Mouse (Mus musculus): ENCODE measurements around the gene Zfp790. TPM values are rescaled to one million over a fixed set of nuclear protein-coding genes. Genes with fewer than 3 reads are reported as not detected.

Zfp790 gene
- polyA plus RNA-seq (2012; rRNA removed) = 3.4 and 3.5 TPM in 2 replicates

DNA sequence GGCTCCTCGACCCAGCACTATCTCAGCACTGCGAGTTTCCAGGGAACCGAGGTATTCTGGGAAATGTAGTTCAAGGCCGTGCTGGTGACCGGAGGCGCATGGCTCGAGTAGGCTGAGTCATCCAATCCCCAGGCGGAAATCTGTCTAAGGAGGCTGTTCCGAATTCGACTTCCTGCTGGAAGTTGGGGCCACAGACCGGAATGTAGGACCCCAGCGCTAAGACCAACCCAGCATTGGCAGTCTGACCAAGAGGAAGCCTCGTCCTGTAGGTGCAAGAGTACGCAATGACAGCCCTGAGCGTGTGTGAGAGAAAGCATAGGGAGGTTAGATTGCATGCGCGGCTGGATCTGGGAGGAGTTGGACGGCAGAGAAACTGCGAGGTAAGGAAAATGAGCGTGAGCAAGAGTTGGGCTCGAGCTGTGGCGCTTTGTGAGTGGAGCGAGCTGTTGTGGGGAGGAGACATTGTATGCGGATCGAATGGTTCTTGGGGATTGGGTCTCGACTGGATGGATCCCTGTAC is at the start of gene Zfp790:
Zfp790 (plus strand) TSS at position 205 of the 520 bp plus-strand sequence.
- H3K27ac ChIP-seq (ENCODE audit: control insufficient read depth, insufficient read depth, low read length) = peak within 1 kb of the TSS; percentile 23; the same call in 1 of the 2 replicates
- peak within 1 kb of the TSS; percentile 97 for H3K4me3 ChIP-seq (ENCODE audit: control insufficient read depth, insufficient read depth, low read length)
- no peaks in the 10 kb centered on the region for H3K27me3 ChIP-seq (ENCODE audit: control insufficient read depth, insufficient read depth, low read length)
- H3K4me1 ChIP-seq (replicated peaks; ENCODE audit: control insufficient read depth, insufficient read depth, low read length) = peaks cover 14% of the 10 kb centered on the region
- DNase-seq = peak; percentile 83
- TF ChIP-seq CTCF (IDR thresholded peaks at IDR 0.05; ENCODE audit: borderline replicate concordance, control insufficient read depth, extremely low read depth, insufficient read depth, low read length, poor library complexity) (no peak), POLR2A (IDR thresholded peaks at IDR 0.05; ENCODE audit: control insufficient read depth, extremely low read depth, insufficient read depth, low read length, poor library complexity) (no peak)
- no peaks in the 10 kb centered on the region for H3K36me3 ChIP-seq (ENCODE audit: control insufficient read depth, insufficient read depth, low read length)
- WGBS = under 1% methylated on average over 26 of the region's 26 CpGs

- no peak for TF ChIP-seq CTCF (IDR thresholded peaks at IDR 0.05; ENCODE audit: borderline replicate concordance, control insufficient read depth, extremely low read depth, insufficient read depth, low read length, poor library complexity)
- TF ChIP-seq POLR2A (IDR thresholded peaks at IDR 0.05; ENCODE audit: control insufficient read depth, extremely low read depth, insufficient read depth, low read length, poor library complexity) = 0 out of 2 replicates have a peak, but pooled peaks have one; percentile 40
Measured at GRCm38 (mm10) chr7:29767058-29767686, 48.7 kb upstream of the Zfp790 start.

GRCm38 (mm10) chr7:29768090-29768900 is 47.6 kb upstream of the Zfp790 start, which contains the start of gene Zfp84:
Gene Zfp84, plus strand, starts transcription at chr7:29768552.
- H3K36me3 ChIP-seq (ENCODE audit: control insufficient read depth, insufficient read depth, low read length) = peaks cover 12% of the 10 kb centered on the region
- TF ChIP-seq CTCF (IDR thresholded peaks at IDR 0.05; ENCODE audit: borderline replicate concordance, control insufficient read depth, extremely low read depth, insufficient read depth, low read length, poor library complexity) (0 out of 2 replicates have a peak, but pooled peaks have one; percentile 40), POLR2A (IDR thresholded peaks at IDR 0.05; ENCODE audit: control insufficient read depth, extremely low read depth, insufficient read depth, low read length, poor library complexity) (no peak)
- peak within 1 kb of the TSS; percentile 81 for H3K4me3 ChIP-seq (ENCODE audit: control insufficient read depth, insufficient read depth, low read length)
- no peaks in the 10 kb centered on the region for H3K27me3 ChIP-seq (ENCODE audit: control insufficient read depth, insufficient read depth, low read length)
- peak; percentile 90 for DNase-seq
- WGBS = under 1% methylated on average over 32 of the region's 32 CpGs
- H3K4me1 ChIP-seq (replicated peaks; ENCODE audit: control insufficient read depth, insufficient read depth, low read length) = peaks cover 7% of the 10 kb centered on the region
- H3K27ac ChIP-seq (ENCODE audit: control insufficient read depth, insufficient read depth, low read length) = peak within 1 kb of the TSS; percentile 74

More at GRCm38 (mm10) chr7:29767058-29767686, 48.7 kb upstream of the Zfp790 start:
- H3K4me1 ChIP-seq (replicated peaks; ENCODE audit: control insufficient read depth, insufficient read depth, low read length) = peaks cover 7% of the 10 kb centered on the region
- H3K27me3 ChIP-seq (ENCODE audit: control insufficient read depth, insufficient read depth, low read length) = no peaks in the 10 kb centered on the region
- peak overlapping the region; percentile 52 for H3K4me3 ChIP-seq (ENCODE audit: control insufficient read depth, insufficient read depth, low read length)
- peaks cover 4% of the 10 kb centered on the region for H3K36me3 ChIP-seq (ENCODE audit: control insufficient read depth, insufficient read depth, low read length)
- DNase-seq = peak; percentile 86
- WGBS = 2% methylated on average over 15 of the region's 15 CpGs
- H3K27ac ChIP-seq (ENCODE audit: control insufficient read depth, insufficient read depth, low read length) = no peak overlapping the region

DNA sequence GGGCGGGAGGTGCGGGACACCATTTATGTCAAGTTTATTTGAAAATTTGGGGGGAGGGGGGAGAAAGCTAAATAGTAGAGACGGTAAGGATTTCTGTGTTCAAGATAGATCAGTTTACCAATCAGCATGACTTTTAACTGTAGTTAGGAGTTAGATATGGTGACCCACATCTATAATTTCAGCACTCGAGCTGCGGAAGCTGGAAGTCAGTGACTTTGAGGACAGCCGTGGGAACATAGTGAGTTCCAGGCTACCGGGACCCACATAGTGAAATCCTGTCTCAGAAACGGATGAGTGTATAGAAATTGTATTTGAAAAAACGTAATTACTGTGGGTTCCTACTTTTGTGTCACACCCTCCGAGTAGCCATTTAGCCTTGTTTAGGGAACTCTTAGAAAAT is 46.9 kb upstream of the Zfp790 start:
- DNase-seq = no peak
- Histone ChIP-seq H3K4me1 (replicated peaks; ENCODE audit: control insufficient read depth, insufficient read depth, low read length) (peaks cover 7% of the 10 kb centered on the region), H3K27me3 (ENCODE audit: control insufficient read depth, insufficient read depth, low read length) (no peaks in the 10 kb centered on the region), H3K36me3 (ENCODE audit: control insufficient read depth, insufficient read depth, low read length) (peaks cover 18% of the 10 kb centered on the region), H3K27ac (ENCODE audit: control insufficient read depth, insufficient read depth, low read length) (peak overlapping the region; percentile 74), H3K4me3 (ENCODE audit: control insufficient read depth, insufficient read depth, low read length) (peak overlapping the region; percentile 81)
- WGBS = 2% methylated on average over 10 of the region's 10 CpGs
- TF ChIP-seq CTCF (IDR thresholded peaks at IDR 0.05; ENCODE audit: borderline replicate concordance, control insufficient read depth, extremely low read depth, insufficient read depth, low read length, poor library complexity) (no peak), POLR2A (IDR thresholded peaks at IDR 0.05; ENCODE audit: control insufficient read depth, extremely low read depth, insufficient read depth, low read length, poor library complexity) (no peak)

GRCm38 (mm10) chr7:29773503-29773902 is 42.4 kb upstream of the Zfp790 start:
- Histone ChIP-seq H3K4me1 (replicated peaks; ENCODE audit: control insufficient read depth, insufficient read depth, low read length) (peaks cover 2% of the 10 kb centered on the region; the same call in 1 of the 2 replicates), H3K27me3 (ENCODE audit: control insufficient read depth, insufficient read depth, low read length) (no peaks in the 10 kb centered on the region), H3K36me3 (ENCODE audit: control insufficient read depth, insufficient read depth, low read length) (peaks cover 63% of the 10 kb centered on the region), H3K4me3 (ENCODE audit: control insufficient read depth, insufficient read depth, low read length) (no peak overlapping the region), H3K27ac (ENCODE audit: control insufficient read depth, insufficient read depth, low read length) (no peak overlapping the region)
- 97% methylated on average over 7 of the region's 7 CpGs for WGBS
- DNase-seq = no peak
- TF ChIP-seq POLR2A (IDR thresholded peaks at IDR 0.05; ENCODE audit: control insufficient read depth, extremely low read depth, insufficient read depth, low read length, poor library complexity) (no peak), CTCF (IDR thresholded peaks at IDR 0.05; ENCODE audit: borderline replicate concordance, control insufficient read depth, extremely low read depth, insufficient read depth, low read length, poor library complexity) (no peak)

DNA sequence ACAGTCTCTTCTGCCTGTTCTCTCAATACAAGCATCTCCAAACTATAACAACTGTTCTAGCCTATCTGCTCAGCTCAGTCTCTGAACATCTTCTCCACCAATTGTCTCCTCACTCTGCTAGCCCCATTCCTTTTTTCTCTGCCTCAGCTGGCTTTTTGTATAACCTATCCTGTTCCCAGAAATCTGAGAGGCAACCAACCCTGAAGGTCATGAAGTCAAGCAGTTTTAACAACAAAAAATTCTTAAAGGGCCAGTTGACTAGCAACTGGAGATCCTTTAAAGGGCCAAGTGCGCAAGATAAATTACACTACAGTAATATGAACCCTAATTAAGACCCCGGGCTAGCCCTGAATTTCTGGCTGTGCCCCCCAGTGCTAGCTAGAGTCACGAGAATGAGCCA is 41.5 kb upstream of the Zfp790 start:
- H3K4me1 ChIP-seq (replicated peaks; ENCODE audit: control insufficient read depth, insufficient read depth, low read length) = peaks cover 2% of the 10 kb centered on the region; the same call in 1 of the 2 replicates
- WGBS = 97% methylated on average over 3 of the region's 3 CpGs
- H3K4me3 ChIP-seq (ENCODE audit: control insufficient read depth, insufficient read depth, low read length) = no peak overlapping the region
- DNase-seq = no peak
- H3K27ac ChIP-seq (ENCODE audit: control insufficient read depth, insufficient read depth, low read length) = no peak overlapping the region
- no peaks in the 10 kb centered on the region for H3K27me3 ChIP-seq (ENCODE audit: control insufficient read depth, insufficient read depth, low read length)
- TF ChIP-seq POLR2A (IDR thresholded peaks at IDR 0.05; ENCODE audit: control insufficient read depth, extremely low read depth, insufficient read depth, low read length, poor library complexity) (no peak), CTCF (IDR thresholded peaks at IDR 0.05; ENCODE audit: borderline replicate concordance, control insufficient read depth, extremely low read depth, insufficient read depth, low read length, poor library complexity) (no peak)
- peaks cover 69% of the 10 kb centered on the region for H3K36me3 ChIP-seq (ENCODE audit: control insufficient read depth, insufficient read depth, low read length)
